Mouse (Mus musculus) kidney, embryonic 14.5 days (tissue): ENCODE results near the gene Cdkal1. TPM values are rescaled to one million over a fixed set of nuclear protein-coding genes. Genes with fewer than 3 reads are reported as not detected.

ENCODE experiments used
- ATAC-seq: fragments of 200-750 bp; cut with Nextera tagmentation; 2 replicates; pipeline ENCODE4 v1.8.0; 2017; ENCODE audit warnings: moderate number of reproducible peaks, mild to moderate bottlenecking, moderate TSS enrichment, moderate library complexity; ENCODE audit not compliant: low FRiP score, low TSS enrichment
- H3K27ac ChIP-seq: fragments of 300-500 bp; sonication (generic); 2 replicates; pipeline ENCODE4 v1.5.1; 2014; ENCODE audit warnings: low read depth, mild to moderate bottlenecking, low read length, moderate library complexity, mixed read lengths
- H3K27me3 ChIP-seq: fragments of 300-500 bp; sonication (generic); 2 replicates; pipeline ENCODE4 v1.6.1; 2014; ENCODE audit warnings: mild to moderate bottlenecking, low read length; ENCODE audit not compliant: control insufficient read depth, insufficient read depth
- H3K36me3 ChIP-seq: fragments of 300-500 bp; sonication (generic); 2 replicates; pipeline ENCODE4 v1.6.1; 2014; ENCODE audit warnings: low read length, mixed read lengths; ENCODE audit not compliant: control insufficient read depth, insufficient read depth
- H3K4me1 ChIP-seq: fragments of 300-500 bp; sonication (generic); 2 replicates; pipeline ENCODE4 v1.6.1; 2014; ENCODE audit warnings: low read length, mixed read lengths; ENCODE audit not compliant: control insufficient read depth, insufficient read depth
- H3K4me2 ChIP-seq: fragments of 300-500 bp; sonication (generic); replicated peaks from 2 replicates; pipeline ENCODE4 v1.6.1; 2014; ENCODE audit warnings: low read depth, mild to moderate bottlenecking, low read length
- H3K4me3 ChIP-seq: fragments of 300-500 bp; sonication (generic); 2 replicates; pipeline ENCODE4 v1.5.1; 2014; ENCODE audit warnings: mild to moderate bottlenecking, low read length
- H3K9ac ChIP-seq: fragments of 300-500 bp; sonication (generic); 2 replicates; pipeline ENCODE4 v1.6.1; 2014; ENCODE audit warnings: low read depth, mild to moderate bottlenecking, low read length, moderate library complexity
- H3K9me3 ChIP-seq: fragments of 300-500 bp; sonication (generic); 2 replicates; pipeline ENCODE4 v1.6.1; 2016; ENCODE audit warnings: low read length; ENCODE audit not compliant: control insufficient read depth
- WGBS: fragments of 180-500 bp; shearing (Covaris S2); extraction: QIAGEN DNeasy Blood & Tissue Kit; methylation state at CpG from one replicate; pipeline ENCODE4 v1.1.7; 2014; 5-methylcytosine and 5-hydroxymethylcytosine counted together
- polyA plus RNA-seq: library from polyadenylated mRNA; unstranded; fragments of >200 nt; fragmentation: Nextera tagmentation; extraction: Ambion mirVana; gene quantifications from 2 replicates; pipeline ENCODE4 v1.2.1, GENCODE M21; 2014

Gene Cdkal1
- polyA plus RNA-seq, 1 experiment from 2014 or later = 35.9 TPM

GRCm38 (mm10) chr13:29572477-29572876 is 283.0 kb downstream of the Cdkal1 start:
- Histone ChIP-seq H3K9me3 (no peaks in the 10 kb centered on the region), H3K9ac (no peak overlapping the region), H3K36me3 (no peaks in the 10 kb centered on the region), H3K4me3 (no peak overlapping the region), H3K4me2 (no peak overlapping the region), H3K4me1 (no peaks in the 10 kb centered on the region), H3K27me3 (no peaks in the 10 kb centered on the region), H3K27ac (no peak overlapping the region)
- no peak for ATAC-seq
- WGBS = 40% methylated on average over 2 of the region's 2 CpGs

DNA sequence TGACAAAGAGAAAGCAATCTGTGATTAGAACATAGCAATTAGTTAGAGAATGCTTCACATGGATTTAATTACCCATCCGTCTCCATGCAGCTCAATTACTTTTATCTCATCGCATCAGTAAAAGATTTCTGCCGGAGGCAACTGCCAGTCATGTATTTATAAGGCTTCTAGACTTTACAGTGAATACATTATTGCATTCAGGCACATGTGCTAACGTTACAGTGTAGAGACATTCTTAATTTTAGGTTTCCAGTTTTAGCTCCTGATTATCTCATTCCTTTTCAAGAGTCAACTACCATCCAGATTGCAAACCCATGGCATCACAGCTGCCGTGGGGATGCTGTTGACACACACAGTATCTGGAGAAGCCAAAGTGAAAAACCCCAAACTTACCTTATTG is 289.8 kb downstream of the Cdkal1 start:
- Histone ChIP-seq H3K27ac (no peak overlapping the region), H3K9ac (no peak overlapping the region), H3K4me1 (no peaks in the 10 kb centered on the region), H3K9me3 (no peaks in the 10 kb centered on the region), H3K27me3 (no peaks in the 10 kb centered on the region), H3K4me3 (no peak overlapping the region), H3K36me3 (no peaks in the 10 kb centered on the region), H3K4me2 (no peak overlapping the region)
- ATAC-seq = no peak
- WGBS = 71% methylated on average over 5 of the region's 5 CpGs

GRCm38 (mm10) chr13:29559188-29559587 is 296.3 kb downstream of the Cdkal1 start:
- no peak for ATAC-seq
- no peaks in the 10 kb centered on the region for H3K9me3 ChIP-seq
- no peaks in the 10 kb centered on the region for H3K4me1 ChIP-seq
- no peak overlapping the region for H3K4me2 ChIP-seq
- no peak overlapping the region for H3K27ac ChIP-seq
- H3K4me3 ChIP-seq = no peak overlapping the region
- 86% methylated on average over 3 of the region's 3 CpGs for WGBS
- no peak overlapping the region for H3K9ac ChIP-seq
- H3K27me3 ChIP-seq = no peaks in the 10 kb centered on the region
- no peaks in the 10 kb centered on the region for H3K36me3 ChIP-seq

GRCm38 (mm10) chr13:29555160-29555785 is 300.2 kb downstream of the Cdkal1 start:
- Histone ChIP-seq H3K36me3 (no peaks in the 10 kb centered on the region), H3K27ac (no peak overlapping the region), H3K4me1 (no peaks in the 10 kb centered on the region), H3K4me2 (no peak overlapping the region), H3K27me3 (no peaks in the 10 kb centered on the region), H3K4me3 (no peak overlapping the region), H3K9me3 (no peaks in the 10 kb centered on the region), H3K9ac (no peak overlapping the region)
- 59% methylated on average over 9 of the region's 9 CpGs for WGBS
- ATAC-seq = no peak

DNA sequence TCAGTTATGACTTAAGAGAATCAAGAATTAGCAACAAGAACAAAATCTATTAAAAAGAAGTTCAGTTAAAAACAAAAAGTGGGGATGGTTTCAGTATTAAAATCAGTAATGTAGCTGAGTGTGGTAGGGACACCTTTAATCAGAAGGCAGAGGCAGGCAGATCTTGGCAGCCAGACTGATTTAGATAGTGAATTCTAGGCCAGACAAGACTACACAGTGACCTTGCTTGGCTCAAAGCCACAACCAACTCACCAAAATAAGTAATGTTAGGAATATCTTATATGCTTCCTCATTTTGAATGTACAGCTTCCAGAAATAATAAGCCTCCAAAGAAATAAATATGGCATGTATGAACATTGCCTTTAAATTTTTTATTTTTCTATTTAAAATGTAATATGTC is 301.7 kb downstream of the Cdkal1 start:
- Histone ChIP-seq H3K4me2 (no peak overlapping the region), H3K27ac (no peak overlapping the region), H3K9ac (no peak overlapping the region), H3K4me3 (no peak overlapping the region), H3K36me3 (no peaks in the 10 kb centered on the region), H3K27me3 (no peaks in the 10 kb centered on the region), H3K9me3 (no peaks in the 10 kb centered on the region), H3K4me1 (no peaks in the 10 kb centered on the region)
- ATAC-seq = no peak

GRCm38 (mm10) chr13:29552322-29552870 is 303.1 kb downstream of the Cdkal1 start:
- Histone ChIP-seq H3K36me3 (no peaks in the 10 kb centered on the region), H3K27me3 (no peaks in the 10 kb centered on the region), H3K9ac (no peak overlapping the region), H3K4me3 (no peak overlapping the region), H3K9me3 (no peaks in the 10 kb centered on the region), H3K27ac (no peak overlapping the region), H3K4me1 (no peaks in the 10 kb centered on the region), H3K4me2 (no peak overlapping the region)
- no peak for ATAC-seq
- WGBS = 67% methylated on average over 5 of the region's 5 CpGs

DNA sequence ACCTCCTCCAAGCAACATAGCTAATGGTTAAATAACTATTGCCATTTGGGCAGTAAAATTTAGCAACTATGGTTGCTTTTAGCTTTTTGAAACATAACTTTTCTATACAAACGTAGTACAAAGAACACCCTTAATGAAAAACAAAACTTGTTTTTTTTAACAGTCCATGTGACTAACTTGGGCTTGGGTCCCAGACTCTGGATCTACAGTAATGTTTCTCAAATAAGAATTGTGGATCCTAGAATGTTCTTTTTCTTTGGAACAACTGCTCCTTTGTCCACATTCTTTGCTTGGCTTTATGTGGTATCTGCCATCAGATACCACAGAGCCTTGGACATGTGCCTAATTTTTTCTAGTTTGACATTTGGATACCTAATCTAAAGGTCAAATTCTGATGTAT is 304.6 kb downstream of the Cdkal1 start:
- Histone ChIP-seq H3K4me1 (no peaks in the 10 kb centered on the region), H3K27me3 (no peaks in the 10 kb centered on the region), H3K27ac (no peak overlapping the region), H3K4me2 (no peak overlapping the region), H3K4me3 (no peak overlapping the region), H3K9me3 (no peaks in the 10 kb centered on the region), H3K36me3 (no peaks in the 10 kb centered on the region), H3K9ac (no peak overlapping the region)
- WGBS = 62% methylated on average over 1 of the region's 1 CpGs
- no peak for ATAC-seq

- Histone ChIP-seq H3K27me3 (no peaks in the 10 kb centered on the region), H3K4me3 (no peak overlapping the region), H3K9me3 (no peaks in the 10 kb centered on the region), H3K36me3 (no peaks in the 10 kb centered on the region), H3K9ac (no peak overlapping the region), H3K4me2 (no peak overlapping the region), H3K27ac (no peak overlapping the region), H3K4me1 (no peaks in the 10 kb centered on the region)
- no peak for ATAC-seq
- WGBS = 92% methylated on average over 6 of the region's 6 CpGs
These were observed 305.3 kb downstream of the Cdkal1 start for GRCm38 (mm10) chr13:29550203-29550602.

GRCm38 (mm10) chr13:29549761-29550160 is 305.7 kb downstream of the Cdkal1 start:
- Histone ChIP-seq H3K9ac (no peak overlapping the region), H3K4me2 (no peak overlapping the region), H3K9me3 (no peaks in the 10 kb centered on the region), H3K27ac (no peak overlapping the region), H3K36me3 (no peaks in the 10 kb centered on the region), H3K4me3 (no peak overlapping the region), H3K27me3 (no peaks in the 10 kb centered on the region), H3K4me1 (no peaks in the 10 kb centered on the region)
- 46% methylated on average over 2 of the region's 2 CpGs for WGBS
- ATAC-seq = no peak
